Mouse (Mus musculus) liver, adult (tissue): ENCODE measurements around the gene Celsr1.

Experiments used
- GATA4 ChIP-seq: IDR thresholded peaks from 2 replicates; pipeline ENCODE4 v1.6.1; 2014; ENCODE audit warnings: mild to moderate bottlenecking, low read length; ENCODE audit not compliant: insufficient replicate concordance

Celsr1 gene

DNA sequence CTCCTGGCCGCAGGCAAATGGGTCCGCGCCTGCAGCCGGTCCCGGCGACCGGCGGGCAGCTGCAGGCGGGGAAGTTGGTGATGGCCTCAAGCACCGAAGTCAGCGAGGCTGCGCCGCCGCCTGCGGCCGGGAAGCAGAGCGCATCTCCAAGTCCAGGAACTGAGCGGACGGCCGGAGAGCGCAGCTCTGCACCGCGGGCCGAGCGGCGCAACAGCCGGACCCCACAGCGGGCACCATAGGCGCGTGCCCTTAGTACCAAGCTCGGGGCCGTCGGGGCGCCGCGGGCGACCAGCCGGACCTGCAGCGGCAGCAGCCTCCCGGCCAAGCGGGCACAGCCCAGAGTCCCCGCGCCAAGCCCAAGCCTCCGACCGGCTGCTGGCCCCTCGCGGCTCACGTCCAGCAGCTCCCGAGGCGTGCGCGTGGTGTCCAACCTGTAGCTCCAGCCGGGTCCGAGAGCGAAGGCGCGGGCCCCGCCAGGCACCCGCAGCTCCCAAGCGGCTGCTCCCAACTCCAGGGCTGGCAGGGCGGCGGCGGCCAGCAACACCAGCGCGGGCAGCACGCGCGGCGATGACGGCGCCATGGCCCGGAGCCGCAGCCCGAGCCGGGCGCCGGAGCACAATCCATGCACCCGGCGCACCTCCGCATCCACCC is at the start of gene Celsr1:
Gene Celsr1, minus strand, starts transcription at position 587 of the 651 bp plus-strand sequence.
- no peak for TF ChIP-seq GATA4

DNA sequence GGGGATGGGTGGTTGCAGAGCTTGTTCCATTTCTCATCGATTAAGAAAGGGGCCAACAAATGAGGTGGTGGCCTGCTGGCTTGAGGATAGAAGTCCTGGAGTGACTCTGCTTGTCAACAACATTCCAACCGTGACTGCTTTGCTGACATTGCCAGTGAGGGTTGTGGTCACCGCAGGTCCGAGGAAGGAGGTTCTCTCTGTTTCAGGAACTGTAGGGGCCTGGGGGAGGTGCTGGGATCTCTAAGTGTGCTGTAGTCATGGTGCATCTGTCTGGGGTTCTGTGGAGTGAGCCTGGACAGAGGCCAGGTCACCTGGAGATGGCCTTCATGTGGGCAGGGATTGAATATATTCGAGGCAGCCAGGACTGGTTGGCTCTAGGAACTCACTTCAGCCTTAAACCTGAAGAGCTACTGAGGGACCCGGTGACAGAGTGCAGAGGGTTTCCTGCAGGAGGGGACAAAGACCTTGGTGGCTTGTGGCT is 49.7 kb upstream of the Celsr1 start:
- no peak for TF ChIP-seq GATA4

DNA sequence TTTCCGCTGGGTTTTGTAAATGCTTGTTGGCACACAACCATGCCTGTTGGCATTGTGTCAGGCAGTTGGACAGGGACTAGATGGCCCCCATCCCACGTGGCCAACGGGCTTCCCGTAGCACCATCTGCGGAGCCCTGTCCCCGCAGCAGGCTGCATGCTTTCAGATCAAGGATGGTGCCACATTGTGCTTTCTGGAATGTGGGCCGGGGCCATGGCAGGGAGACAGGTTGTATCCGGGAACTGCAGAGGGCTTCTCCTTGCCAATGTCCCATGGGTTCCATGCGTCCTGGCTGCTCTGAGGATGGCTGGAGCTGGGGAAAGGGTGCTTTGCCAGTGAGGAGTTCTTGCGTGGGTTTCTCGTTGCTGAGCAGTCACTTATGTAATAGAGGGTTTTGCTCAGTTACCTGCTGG is 49.0 kb upstream of the Celsr1 start:
- TF ChIP-seq GATA4 = no peak

DNA sequence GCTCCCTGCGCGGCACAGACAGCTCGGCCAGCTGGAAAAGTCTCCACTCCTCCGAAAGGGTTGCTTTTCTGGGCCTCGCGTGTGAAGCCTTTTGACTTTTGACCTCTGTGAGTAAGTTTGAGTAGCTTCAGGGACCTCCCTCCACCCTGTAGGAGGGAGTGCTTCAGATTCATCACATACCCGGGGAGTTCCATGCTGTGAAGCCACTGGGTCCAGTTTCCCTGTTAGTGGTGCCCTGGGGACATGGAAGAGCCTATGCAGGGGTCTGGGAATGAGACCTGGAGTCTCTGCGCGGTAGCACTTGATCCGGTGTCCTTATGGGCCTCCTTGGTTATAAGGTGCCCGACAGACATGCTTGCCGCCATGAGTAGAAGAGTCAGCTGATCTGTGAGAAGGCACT is 48.1 kb upstream of the Celsr1 start:
- no peak for TF ChIP-seq GATA4

DNA sequence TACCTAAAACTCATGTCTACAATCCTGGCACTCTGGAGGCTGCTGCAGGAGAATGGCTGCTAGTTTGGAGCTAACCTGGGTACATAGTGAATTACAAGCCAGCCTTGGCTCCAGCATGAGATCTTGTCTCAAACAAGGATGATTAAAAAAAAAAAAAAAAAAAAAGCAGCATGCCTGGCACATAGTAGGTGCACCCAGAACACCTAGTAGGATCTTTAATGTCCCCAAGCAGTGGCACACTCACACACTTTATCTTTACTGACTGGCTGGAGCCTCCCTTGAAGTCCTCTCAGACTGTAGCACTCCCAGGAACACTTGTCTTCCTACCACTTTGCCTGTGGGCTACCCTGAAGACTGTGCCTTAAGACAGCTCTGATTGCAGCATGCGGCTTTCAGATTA is 46.8 kb upstream of the Celsr1 start:
- no peak for TF ChIP-seq GATA4

DNA sequence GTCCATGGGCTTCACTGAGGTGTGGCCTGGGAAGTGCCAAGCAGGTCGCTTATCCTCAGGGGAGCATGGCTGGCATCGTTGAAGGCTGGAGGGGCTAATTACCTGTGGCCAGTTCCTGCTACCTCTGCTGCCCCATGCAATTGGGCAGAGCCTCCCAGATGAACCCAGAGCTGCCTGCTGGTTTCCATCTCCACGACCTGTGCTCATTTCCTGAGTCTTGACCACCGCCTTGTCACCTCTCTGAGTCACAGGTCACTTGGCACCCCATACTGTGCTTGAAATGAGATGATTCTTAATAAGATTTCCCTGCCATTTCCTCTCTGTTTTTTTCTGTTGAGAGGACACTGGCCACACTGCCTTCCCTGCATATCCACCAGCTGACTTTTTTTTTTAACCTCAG is 46.3 kb upstream of the Celsr1 start:
- no peak for TF ChIP-seq GATA4

DNA sequence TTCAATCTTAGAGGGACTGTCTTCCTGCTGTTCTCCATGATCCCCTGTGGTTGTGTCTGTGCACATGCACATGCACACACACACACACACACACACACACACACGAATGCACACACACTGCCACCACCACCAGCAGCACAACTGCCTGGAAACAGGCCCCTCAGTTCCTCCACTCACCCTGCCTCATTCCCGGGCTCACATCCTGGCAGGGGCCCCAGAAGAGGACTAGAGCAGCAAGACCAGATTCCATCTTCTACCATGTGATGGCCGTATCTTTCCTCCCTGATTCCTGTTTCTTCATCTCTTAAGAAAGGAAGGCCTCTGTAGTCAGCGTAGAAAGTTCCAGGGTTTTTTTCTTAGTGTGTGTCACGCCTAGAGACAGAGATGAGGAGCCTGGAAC is 45.9 kb upstream of the Celsr1 start:
- TF ChIP-seq GATA4 = no peak

DNA sequence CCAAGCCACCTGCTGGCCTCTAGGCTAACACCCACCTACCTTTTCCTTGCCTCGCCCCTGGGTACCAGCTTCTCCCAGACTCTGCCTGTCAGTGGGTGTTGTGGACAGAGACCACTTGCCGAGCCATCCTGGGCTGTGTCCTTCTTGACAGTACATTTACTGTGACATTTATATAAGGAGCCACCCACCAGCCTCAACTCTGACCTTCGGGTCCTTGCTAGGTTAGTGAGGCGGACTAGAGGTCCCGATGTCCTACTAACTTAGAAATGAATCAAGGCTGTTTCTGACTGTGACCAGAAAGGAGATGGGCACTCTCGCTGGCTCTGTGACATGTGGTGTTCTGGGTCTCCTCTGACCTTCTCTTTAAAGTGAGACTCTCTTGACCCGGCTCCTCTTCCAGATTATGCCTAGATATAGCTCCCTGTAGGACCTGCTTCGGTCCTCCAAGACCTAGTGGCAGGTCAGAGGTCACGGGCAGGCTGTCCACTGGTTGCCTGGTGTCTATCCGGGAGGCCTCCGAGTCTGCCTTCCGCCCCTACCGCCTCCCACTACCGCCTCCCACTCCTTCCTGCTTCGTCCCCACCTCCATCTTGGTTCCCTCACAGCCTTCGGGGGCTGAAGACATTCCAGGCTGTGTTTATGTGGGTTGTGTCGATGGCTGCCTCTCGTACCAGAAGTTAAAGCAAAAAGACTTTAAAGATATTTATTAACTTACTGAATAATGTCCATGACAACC is 45.1 kb upstream of the Celsr1 start:
- TF ChIP-seq GATA4 = no peak

DNA sequence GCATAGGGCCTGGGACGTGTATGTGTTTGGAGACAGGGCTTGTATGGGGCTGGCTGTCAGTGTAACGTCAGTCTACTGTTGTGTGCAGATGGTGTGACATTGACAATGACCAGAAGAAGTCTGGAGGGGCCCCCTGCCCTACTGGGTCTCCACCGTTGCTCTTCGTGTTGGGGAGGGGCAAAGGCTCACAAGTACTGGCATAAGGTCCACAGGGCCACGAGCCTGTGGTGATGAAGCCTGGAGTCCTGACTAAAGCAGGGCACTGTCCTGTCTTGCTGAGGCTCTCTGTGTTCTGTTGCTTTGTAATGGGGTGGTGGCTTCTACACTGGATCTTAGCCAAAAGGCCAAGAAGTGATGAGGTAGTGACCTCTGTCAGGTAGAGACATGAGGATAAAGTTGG is 44.4 kb upstream of the Celsr1 start:
- TF ChIP-seq GATA4 = no peak

DNA sequence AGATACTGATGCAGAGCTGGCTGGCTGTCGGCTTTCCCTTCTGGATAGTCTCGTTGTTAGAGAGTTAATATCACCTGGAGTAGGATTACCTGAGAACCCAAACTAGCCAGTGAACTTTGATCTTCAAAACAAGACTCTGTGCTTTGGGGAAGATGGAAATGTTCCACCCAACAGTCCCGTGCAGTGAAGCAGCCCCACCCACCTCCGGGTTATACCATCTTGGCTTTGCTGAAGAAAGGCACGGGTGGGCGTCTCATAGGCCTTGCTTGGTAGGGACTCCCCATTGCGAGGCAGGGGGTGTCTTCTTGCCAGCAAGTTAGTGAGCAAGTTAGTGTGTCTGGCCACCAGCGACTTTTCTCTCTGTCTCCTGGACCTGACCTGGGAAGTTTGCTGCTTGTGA is 42.8 kb upstream of the Celsr1 start:
- no peak for TF ChIP-seq GATA4

DNA sequence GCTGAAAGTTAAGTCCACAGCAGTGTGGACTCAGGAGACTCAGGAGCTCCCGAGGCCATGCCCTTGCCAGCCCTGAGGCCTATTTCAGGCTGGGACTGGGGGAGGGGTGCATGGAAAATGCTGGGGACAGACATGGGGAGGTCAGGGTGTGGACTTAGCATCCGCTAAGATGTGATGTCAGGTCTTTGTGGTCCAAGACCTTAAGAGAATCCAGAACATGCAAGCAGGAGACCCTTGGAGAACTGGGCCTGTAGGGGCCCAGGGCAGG is 42.4 kb upstream of the Celsr1 start:
- TF ChIP-seq GATA4 = no peak

DNA sequence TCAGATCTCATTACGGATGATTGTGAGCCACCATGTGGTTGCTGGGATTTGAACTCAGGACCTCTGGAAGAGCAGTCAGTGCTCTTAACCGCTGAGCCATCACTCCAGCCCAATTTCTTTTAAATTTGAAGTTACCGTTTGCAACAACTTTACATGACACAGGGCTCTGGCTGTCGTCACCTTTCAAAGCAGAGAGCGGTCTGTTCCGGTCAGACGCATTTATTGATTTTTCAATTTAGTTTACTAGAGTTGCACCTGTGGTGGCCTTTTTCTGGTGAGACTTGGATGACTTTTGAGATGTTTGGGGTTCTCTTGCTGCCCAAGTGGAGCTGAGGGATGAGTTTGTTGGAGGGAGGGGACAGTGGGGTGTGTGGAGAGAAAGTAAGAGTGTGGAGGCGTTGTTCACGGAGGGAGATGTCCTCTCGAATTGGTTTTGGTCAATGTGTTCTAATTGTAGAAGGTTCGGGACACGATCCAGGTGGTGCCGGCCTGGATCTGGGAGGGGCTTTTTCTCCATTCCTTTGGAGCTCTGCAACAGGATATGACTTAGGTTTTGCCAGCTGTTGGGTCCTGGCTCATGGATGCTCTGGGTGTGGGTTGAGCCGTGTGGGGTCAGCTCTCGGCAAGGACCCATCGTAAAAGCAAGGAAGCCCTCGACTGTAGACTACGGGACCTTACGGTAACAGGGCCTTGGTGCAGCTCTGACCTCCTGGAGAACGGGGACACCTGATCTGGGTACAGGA is 41.9 kb upstream of the Celsr1 start:
- no peak for TF ChIP-seq GATA4

DNA sequence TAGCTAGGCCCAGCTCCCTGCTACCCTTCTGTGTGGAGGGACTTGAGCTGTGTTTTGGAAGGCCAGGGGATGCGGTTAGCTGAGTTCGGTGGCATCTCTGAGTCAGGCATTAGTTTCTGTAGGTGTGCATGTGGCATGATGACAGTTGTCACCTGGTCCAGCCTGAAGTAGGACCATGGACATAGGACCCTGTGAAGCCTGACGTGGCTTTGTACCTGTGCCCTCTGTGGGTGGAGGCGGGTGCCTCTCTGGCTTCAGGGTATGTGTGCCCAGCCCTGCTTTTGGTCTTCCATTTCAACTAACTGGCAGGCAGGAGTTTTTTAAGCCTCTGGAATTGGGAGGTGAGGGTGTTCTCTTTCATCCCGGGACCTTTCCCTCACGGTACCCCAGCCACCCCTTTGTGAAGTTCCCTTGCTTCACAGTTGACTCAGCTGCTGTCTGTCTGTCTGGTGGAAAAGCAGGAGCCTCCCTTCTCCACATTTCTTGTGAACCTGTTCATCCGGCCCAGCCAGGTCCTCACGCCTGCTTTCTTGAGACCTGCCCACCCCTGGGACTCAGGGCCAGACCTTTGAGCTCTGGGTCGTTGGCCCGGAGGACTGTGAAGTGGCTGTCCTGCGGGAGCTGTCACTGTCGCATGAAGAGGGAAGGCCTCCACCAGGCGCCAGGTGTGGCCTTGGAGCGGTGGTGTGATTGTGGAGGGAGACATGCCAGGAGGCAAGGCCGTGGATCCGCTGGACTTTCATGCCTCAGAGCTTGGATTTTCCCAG is 40.8 kb upstream of the Celsr1 start:
- no peak for TF ChIP-seq GATA4

DNA sequence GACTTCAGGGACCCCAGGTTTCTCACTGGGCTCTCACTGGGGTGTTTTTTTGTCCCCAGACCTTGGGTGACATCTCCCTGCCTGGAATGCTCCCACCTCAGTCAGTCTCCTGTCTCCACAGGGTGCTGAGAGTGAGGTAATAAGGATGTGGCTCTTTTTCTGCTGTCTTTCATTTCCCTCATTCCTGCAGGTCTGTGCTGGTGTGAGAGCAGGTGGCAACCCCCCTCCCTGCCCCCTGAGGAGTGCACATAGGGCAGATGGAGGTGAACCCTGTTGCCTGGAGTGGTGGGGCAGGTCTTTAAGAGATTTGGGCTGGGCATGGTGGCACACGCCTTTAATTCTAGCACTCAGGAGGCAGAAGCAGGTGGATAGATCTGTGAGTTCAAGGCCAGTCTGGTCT is 37.6 kb upstream of the Celsr1 start:
- no peak for TF ChIP-seq GATA4

DNA sequence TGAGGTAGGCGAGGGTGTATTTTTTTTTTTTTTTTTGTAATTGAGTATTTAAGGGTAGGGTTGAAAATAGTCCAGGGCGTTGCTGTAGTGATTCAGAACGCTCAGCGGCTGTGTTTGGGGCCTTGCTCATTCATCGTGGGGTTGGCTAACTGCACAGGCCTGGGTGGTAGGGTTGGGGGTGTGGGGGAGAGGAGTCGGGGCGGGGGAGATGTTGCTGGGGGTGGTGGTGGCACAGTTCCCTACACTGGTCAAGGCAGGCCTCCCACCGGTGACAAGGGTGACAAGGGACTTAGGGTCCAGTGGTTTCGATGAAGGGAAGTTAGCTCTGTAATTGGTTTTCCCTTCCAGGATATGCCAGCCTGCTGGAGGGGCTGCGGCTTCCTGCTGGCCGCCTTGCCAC is 36.8 kb upstream of the Celsr1 start:
- no peak for TF ChIP-seq GATA4
